Mouse (Mus musculus) adipocyte (in vitro differentiated cells): ENCODE measurements around the gene Ptger1.
A peak's percentile ranks its signal among the peaks of the same experiment; 100 is the strongest.

ENCODE experiments used
- DNase-seq: peaks from one replicate; pipeline ENCODE4 v3.0.0-alpha.2; 2016; ENCODE audit warnings: low spot score

Gene Ptger1

GRCm38 (mm10) chr8:83697374-83698220, 31.1 kb downstream of the Ptger1 start:
- peak; percentile 70 for DNase-seq

DNA sequence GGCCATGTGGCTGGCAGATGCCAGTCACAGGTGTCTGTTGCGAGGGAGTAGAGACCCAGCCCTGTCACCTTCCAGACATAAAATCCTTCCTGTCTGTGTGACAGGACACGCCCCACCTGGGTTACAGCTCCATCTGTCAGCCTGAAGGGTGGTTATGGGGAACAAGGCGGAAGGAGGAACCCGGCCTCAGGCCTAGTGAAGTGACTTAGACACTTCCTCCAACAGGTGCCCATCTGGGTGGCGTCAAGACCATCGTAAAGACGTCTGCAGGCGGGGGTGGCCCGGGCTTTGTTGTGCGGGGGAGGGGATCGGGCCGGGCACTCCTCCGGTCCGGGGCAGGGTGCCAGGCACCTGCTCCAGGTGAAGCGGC, 31.8 kb downstream of the Ptger1 start:
- DNase-seq, result no peak

DNA sequence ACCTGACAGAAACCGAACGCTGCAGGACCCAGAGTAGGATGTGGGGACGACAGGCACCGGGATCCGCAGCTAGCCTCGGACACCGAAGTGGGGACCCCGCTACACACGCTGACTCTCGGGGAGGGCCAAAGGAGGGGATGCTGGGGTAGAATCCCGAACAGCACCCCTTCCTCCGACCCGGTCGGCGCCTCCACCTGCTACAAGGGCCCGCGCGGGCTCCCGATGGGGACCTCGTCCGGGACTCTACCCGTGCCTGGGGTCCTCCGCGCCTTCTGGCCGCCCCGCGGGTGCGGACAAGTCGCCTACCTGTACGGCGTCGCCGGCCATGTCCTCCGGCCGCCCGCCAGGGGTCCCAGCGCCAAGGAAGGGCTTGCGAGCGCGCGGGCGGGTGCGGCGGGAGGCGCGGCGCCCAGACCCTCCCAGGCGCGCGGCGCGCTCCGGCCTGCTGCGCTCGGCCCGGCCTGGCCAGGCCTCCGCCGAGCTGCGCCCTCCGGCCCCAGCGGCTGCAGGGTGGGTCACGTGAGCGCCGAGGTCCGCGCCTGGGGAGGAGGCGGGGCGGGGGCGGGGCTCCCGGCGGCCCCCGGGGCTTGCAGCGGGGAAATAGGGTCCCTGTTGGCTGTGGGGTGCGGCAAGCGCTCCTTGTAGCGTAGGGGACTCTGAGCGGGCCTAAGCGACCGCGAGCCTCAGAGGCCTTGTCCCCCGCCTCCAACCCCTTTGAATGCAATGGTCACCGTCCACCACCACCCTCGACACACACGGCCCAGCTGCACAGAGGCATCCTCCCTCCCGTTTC, 32.4 kb downstream of the Ptger1 start, which contains the start of gene Pkn1:
TSS of gene Pkn1 (minus strand) at position 519 of the 793 bp plus-strand sequence.
- peak; percentile 69 for DNase-seq

- DNase-seq, result no peak
Observed at GRCm38 (mm10) chr8:83699566-83699965, 33.1 kb downstream of the Ptger1 start.

DNA sequence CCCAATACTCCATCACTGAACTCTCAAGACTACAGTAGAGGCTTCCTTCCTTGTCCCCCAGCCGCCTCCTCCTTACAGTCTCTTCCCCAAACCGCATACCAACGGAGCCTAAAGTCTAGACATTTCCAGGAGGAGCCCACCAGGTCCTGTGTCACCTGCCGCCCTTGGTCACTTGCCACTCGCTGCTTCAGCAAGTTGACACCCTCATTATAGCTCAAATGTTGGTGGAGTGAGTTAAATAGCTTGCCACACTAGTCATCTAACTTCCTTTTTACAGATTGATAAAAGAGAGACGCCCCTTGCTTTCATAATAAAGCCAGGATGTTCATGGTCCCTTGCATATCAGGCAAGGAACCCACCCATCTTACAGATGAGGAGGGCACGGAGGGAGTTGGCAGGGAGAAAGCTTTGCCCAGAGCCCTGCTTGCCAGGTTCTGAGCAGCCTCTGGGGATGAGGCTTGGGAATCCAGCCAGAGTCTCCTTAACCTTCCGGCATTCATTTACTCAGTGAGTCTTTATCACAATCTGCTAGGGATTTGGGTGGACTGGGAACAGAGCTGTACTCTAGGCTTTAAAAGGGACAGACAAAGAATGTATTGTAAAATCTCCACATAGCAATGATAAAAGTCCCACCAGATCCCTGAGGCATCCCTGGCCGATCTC, 34.1 kb downstream of the Ptger1 start:
- DNase-seq, result peak; percentile 31

DNA sequence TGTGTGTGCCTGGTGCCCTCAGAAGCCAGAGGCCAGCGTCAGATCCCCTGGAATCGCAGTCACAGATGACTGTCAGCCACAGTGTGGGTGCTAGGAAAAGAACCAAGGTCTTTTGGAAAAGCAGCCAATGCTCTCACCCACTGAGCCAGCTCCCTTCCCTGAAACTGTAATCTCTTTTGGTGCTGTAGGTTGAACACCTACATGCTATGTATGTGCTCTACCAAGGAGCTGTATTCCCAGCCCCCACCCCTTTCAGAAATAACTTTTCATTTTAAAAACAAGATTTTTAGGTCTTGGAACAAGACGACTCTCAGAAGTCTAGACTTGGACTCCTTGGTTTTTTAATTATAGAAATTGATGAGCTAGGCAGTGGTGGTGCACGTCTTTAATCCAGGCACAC, 36.9 kb downstream of the Ptger1 start:
- DNase-seq, result no peak

DNA sequence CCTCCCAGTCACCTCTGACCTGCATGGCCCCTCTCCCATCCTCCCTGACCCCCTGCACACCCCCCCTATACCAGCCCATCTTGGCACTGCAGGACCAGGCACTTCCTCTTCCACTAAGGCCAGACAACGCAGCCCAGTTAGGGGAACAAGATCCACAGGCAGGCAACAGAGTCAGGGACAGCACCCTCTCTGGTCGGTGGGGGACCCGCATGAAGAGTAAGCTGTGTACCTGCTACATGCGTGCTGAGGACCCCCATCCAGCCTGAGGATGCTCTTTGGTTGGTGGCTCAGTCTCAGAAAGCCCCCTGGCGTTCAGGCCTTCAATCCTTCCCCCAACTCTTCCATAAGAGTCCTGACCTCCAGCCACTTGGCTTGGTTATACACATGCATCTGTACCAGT, 39.9 kb downstream of the Ptger1 start:
- no peak for DNase-seq

GRCm38 (mm10) chr8:83707554-83707953, 41.1 kb downstream of the Ptger1 start:
- DNase-seq, result no peak

GRCm38 (mm10) chr8:83714676-83715030, 48.2 kb downstream of the Ptger1 start:
- no peak for DNase-seq

- DNase-seq, result peak; percentile 99
Observed at GRCm38 (mm10) chr8:83715031-83715690, 48.7 kb downstream of the Ptger1 start, which contains the start of gene Ddx39. Ddx39 (plus strand) TSS chr8:83715177.

- peak; percentile 42 for DNase-seq
Observed at GRCm38 (mm10) chr8:83715771-83716170, 49.3 kb downstream of the Ptger1 start.

- no peak for DNase-seq
Observed at GRCm38 (mm10) chr8:83716563-83716962, 50.1 kb downstream of the Ptger1 start.

DNA sequence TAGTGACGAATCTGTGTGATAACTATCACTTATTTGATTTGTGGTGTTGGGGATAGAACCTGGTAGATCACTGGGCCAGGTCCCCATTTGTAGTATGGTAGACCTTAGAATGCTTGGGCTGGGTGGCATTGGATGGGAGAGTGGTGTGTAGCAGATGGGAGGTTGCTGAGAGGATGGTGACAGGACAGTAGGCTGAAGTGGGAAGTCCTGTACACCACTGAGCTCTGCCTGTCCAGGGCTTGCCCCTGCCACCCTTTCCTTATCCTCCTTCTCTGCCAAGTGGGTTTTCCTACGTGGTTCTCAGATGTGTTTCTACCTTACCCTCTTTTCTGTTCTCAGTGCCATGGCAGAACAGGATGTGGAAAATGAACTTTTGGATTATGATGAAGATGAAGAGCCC, 52.6 kb downstream of the Ptger1 start:
- no peak for DNase-seq

GRCm38 (mm10) chr8:83719693-83720092, 53.2 kb downstream of the Ptger1 start:
- DNase-seq, result no peak

GRCm38 (mm10) chr8:83721405-83722025, 55.0 kb downstream of the Ptger1 start:
- no peak for DNase-seq
